Mouse (Mus musculus) testis, adult 2 months (tissue): Measurements from ENCODE around the gene Proca1. TPM values are rescaled to one million over a fixed set of nuclear protein-coding genes. Genes with fewer than 3 reads are reported as not detected.

Experiments
- H3K27ac ChIP-seq: fragments of 200-500 bp; 2 replicates; pipeline ENCODE4 v1.5.1; 2012; ENCODE audit warnings: low read depth, low read length; ENCODE audit not compliant: control insufficient read depth, insufficient read depth
- H3K27me3 ChIP-seq: fragments of 200-500 bp; 2 replicates; pipeline ENCODE4 v1.6.1; 2012; ENCODE audit warnings: mild to moderate bottlenecking, low read length, moderate library complexity; ENCODE audit not compliant: control insufficient read depth, insufficient read depth
- H3K36me3 ChIP-seq: fragments of 200-500 bp; 2 replicates; pipeline ENCODE4 v1.6.1; 2012; ENCODE audit warnings: mild to moderate bottlenecking, low read length; ENCODE audit not compliant: control insufficient read depth, insufficient read depth
- H3K4me1 ChIP-seq: fragments of 200-500 bp; 2 replicates; pipeline ENCODE4 v1.6.1; 2012; ENCODE audit warnings: low read length; ENCODE audit not compliant: control insufficient read depth, insufficient read depth
- H3K4me3 ChIP-seq: fragments of 200-500 bp; 2 replicates; pipeline ENCODE4 v1.5.1; 2012; ENCODE audit warnings: low read depth, mild to moderate bottlenecking, low read length, moderate library complexity, mixed read lengths; ENCODE audit not compliant: control insufficient read depth
- CTCF ChIP-seq: fragments of 200-500 bp; IDR thresholded peaks from 2 replicates; pipeline ENCODE4 v1.5.1; 2012; ENCODE audit warnings: low read depth, mild to moderate bottlenecking, inconsistent platforms, low read length, moderate library complexity; ENCODE audit not compliant: control insufficient read depth, insufficient read depth, insufficient replicate concordance
- POLR2A ChIP-seq: fragments of 200-500 bp; IDR thresholded peaks from 2 replicates; pipeline ENCODE4 v1.6.1; 2012; ENCODE audit warnings: low read depth, mild to moderate bottlenecking, inconsistent platforms, low read length, moderate library complexity; ENCODE audit not compliant: control insufficient read depth
- polyA plus RNA-seq: library from polyadenylated mRNA; depleted of rRNA; stranded (reverse); fragments of >200 nt; gene quantifications from 2 replicates; pipeline ENCODE4 v1.2.3, GENCODE M21; 2012

The Proca1 gene
- polyA plus RNA-seq, 1 experiment: 191 TPM

- no peak for TF ChIP-seq CTCF
- no peaks in the 10 kb centered on the region for H3K36me3 ChIP-seq
Measured at GRCm38 (mm10) chr11:78155674-78156073, 37.5 kb upstream of the Proca1 start.

GRCm38 (mm10) chr11:78156156-78156699, 37.0 kb upstream of the Proca1 start:
- no peak for TF ChIP-seq CTCF
- no peak for TF ChIP-seq POLR2A
- Histone ChIP-seq H3K4me1 (no peaks in the 10 kb centered on the region; the same call in 1 of the 2 replicates), H3K36me3 (no peaks in the 10 kb centered on the region)

More at GRCm38 (mm10) chr11:78155674-78156073, 37.5 kb upstream of the Proca1 start:
- H3K4me1 ChIP-seq: no peaks in the 10 kb centered on the region; the same call in 1 of the 2 replicates
- no peak overlapping the region for H3K4me3 ChIP-seq
- H3K27ac ChIP-seq: no peak overlapping the region
- H3K27me3 ChIP-seq: no peaks in the 10 kb centered on the region

GRCm38 (mm10) chr11:78159096-78159495, 34.1 kb upstream of the Proca1 start:
- peak; percentile 75; the same call in 1 of the 2 replicates for TF ChIP-seq CTCF
- no peak for TF ChIP-seq POLR2A
- Histone ChIP-seq H3K27me3 (no peaks in the 10 kb centered on the region), H3K36me3 (no peaks in the 10 kb centered on the region), H3K27ac (no peak overlapping the region), H3K4me3 (no peak overlapping the region), H3K4me1 (peaks cover 3% of the 10 kb centered on the region; the same call in 1 of the 2 replicates)

More at GRCm38 (mm10) chr11:78156156-78156699, 37.0 kb upstream of the Proca1 start:
- H3K4me3 ChIP-seq: no peak overlapping the region
- H3K27ac ChIP-seq: no peak overlapping the region
- H3K27me3 ChIP-seq: no peaks in the 10 kb centered on the region

GRCm38 (mm10) chr11:78159557-78159956, 33.6 kb upstream of the Proca1 start:
- TF ChIP-seq POLR2A: no peak
- no peak for TF ChIP-seq CTCF
- Histone ChIP-seq H3K4me3 (no peak overlapping the region), H3K4me1 (peaks cover 8% of the 10 kb centered on the region), H3K36me3 (no peaks in the 10 kb centered on the region), H3K27ac (no peak overlapping the region), H3K27me3 (no peaks in the 10 kb centered on the region)

- H3K4me1 ChIP-seq: peaks cover 14% of the 10 kb centered on the region
- no peak overlapping the region for H3K4me3 ChIP-seq
- TF ChIP-seq POLR2A (no peak), CTCF (no peak)
- no peak overlapping the region for H3K27ac ChIP-seq
- no peaks in the 10 kb centered on the region for H3K36me3 ChIP-seq
- no peaks in the 10 kb centered on the region for H3K27me3 ChIP-seq
Measured at GRCm38 (mm10) chr11:78160171-78160570, 33.0 kb upstream of the Proca1 start.

- TF ChIP-seq CTCF (no peak), POLR2A (no peak)
- Histone ChIP-seq H3K4me3 (no peak overlapping the region), H3K27me3 (no peaks in the 10 kb centered on the region), H3K27ac (no peak overlapping the region), H3K4me1 (peaks cover 16% of the 10 kb centered on the region), H3K36me3 (no peaks in the 10 kb centered on the region)
Measured at GRCm38 (mm10) chr11:78160675-78161074, 32.5 kb upstream of the Proca1 start.

GRCm38 (mm10) chr11:78161169-78161568, 32.0 kb upstream of the Proca1 start:
- peaks cover 21% of the 10 kb centered on the region for H3K4me1 ChIP-seq
- TF ChIP-seq CTCF (no peak), POLR2A (no peak)
- H3K36me3 ChIP-seq: no peaks in the 10 kb centered on the region
- no peak overlapping the region for H3K4me3 ChIP-seq
- no peak overlapping the region for H3K27ac ChIP-seq
- H3K27me3 ChIP-seq: no peaks in the 10 kb centered on the region

- no peak for TF ChIP-seq CTCF
- no peak for TF ChIP-seq POLR2A
- H3K4me3 ChIP-seq: no peak overlapping the region
Measured at GRCm38 (mm10) chr11:78161968-78162367, 31.2 kb upstream of the Proca1 start.

More at GRCm38 (mm10) chr11:78161968-78162367, 31.2 kb upstream of the Proca1 start:
- H3K36me3 ChIP-seq: no peaks in the 10 kb centered on the region
- H3K27ac ChIP-seq: no peak overlapping the region
- H3K27me3 ChIP-seq: no peaks in the 10 kb centered on the region
- H3K4me1 ChIP-seq: peaks cover 23% of the 10 kb centered on the region
